Mouse (Mus musculus) kidney, adult 2 months (tissue): ENCODE measurements around the gene Exosc10. TPM values are rescaled to one million over a fixed set of nuclear protein-coding genes. Genes with fewer than 3 reads are reported as not detected.

Experiments used
- DNase-seq: peaks from one replicate; pipeline ENCODE4 v3.0.0; 2021
- H3K27ac ChIP-seq: fragments of 200-500 bp; 2 replicates; pipeline ENCODE4 v1.5.1; 2012; ENCODE audit warnings: low read depth, low read length, control low read depth, inconsistent platforms; ENCODE audit not compliant: insufficient read depth
- H3K27me3 ChIP-seq: fragments of 200-500 bp; replicated peaks from 2 replicates; pipeline ENCODE4 v1.6.1; 2012; ENCODE audit warnings: mild to moderate bottlenecking, moderate library complexity, low read length, inconsistent platforms; ENCODE audit not compliant: control insufficient read depth, insufficient read depth
- H3K36me3 ChIP-seq: fragments of 200-500 bp; 2 replicates; pipeline ENCODE4 v1.6.1; 2012; ENCODE audit warnings: mild to moderate bottlenecking, moderate library complexity, low read length, inconsistent platforms; ENCODE audit not compliant: control insufficient read depth, insufficient read depth
- H3K4me1 ChIP-seq: fragments of 200-500 bp; 2 replicates; pipeline ENCODE4 v1.6.1; 2011; ENCODE audit warnings: low read length; ENCODE audit not compliant: control insufficient read depth, insufficient read depth
- H3K4me3 ChIP-seq: fragments of 200-500 bp; 2 replicates; pipeline ENCODE4 v1.5.1; 2011; ENCODE audit warnings: mild to moderate bottlenecking, low read depth, low read length, control low read depth; ENCODE audit not compliant: insufficient read depth
- CTCF ChIP-seq: fragments of 200-500 bp; conservative IDR thresholded peaks from 2 replicates; pipeline ENCODE4 v1.5.1; 2011; ENCODE audit warnings: low read depth, mild to moderate bottlenecking, control low read depth, low read length, moderate library complexity, mixed read lengths; ENCODE audit not compliant: insufficient read depth, insufficient read length
- POLR2A ChIP-seq: fragments of 200-500 bp; IDR thresholded peaks from one replicate; pipeline ENCODE4 v1.6.1; 2011; ENCODE audit warnings: low read depth, low read length, control low read depth
- WGBS: fragments of 180-500 bp; shearing (Covaris S2); methylation state at CpG from one replicate; pipeline ENCODE4 v1.1.7; 2018; 5-methylcytosine and 5-hydroxymethylcytosine counted together
- polyA plus RNA-seq: library from polyadenylated mRNA; depleted of rRNA; stranded (reverse); fragments of >200 nt; gene quantifications from 2 replicates; pipeline ENCODE4 v1.2.3, GENCODE M21; 2012

Exosc10 gene
- polyA plus RNA-seq, 1 experiment = 21.8 TPM

GRCm38 (mm10) chr4:148573222-148573621 is 15.0 kb downstream of the Exosc10 start:
- 91% methylated on average over 7 of the region's 7 CpGs for WGBS
- Histone ChIP-seq H3K27me3 (no peaks in the 10 kb centered on the region), H3K36me3 (no peaks in the 10 kb centered on the region; the same call in none of the 2 replicates), H3K4me1 (no peaks in the 10 kb centered on the region), H3K4me3 (no peak overlapping the region), H3K27ac (no peak overlapping the region)
- no peak for TF ChIP-seq POLR2A
- no peak for TF ChIP-seq CTCF
- no peak for DNase-seq

GRCm38 (mm10) chr4:148580765-148581164 is 22.5 kb downstream of the Exosc10 start:
- Histone ChIP-seq H3K36me3 (no peaks in the 10 kb centered on the region), H3K4me1 (no peaks in the 10 kb centered on the region), H3K4me3 (no peak overlapping the region), H3K27ac (no peak overlapping the region), H3K27me3 (no peaks in the 10 kb centered on the region)
- TF ChIP-seq POLR2A (no peak), CTCF (no peak)
- WGBS = 88% methylated on average over 9 of the region's 9 CpGs
- no peak for DNase-seq

- DNase-seq = no peak
- 81% methylated on average over 5 of the region's 5 CpGs for WGBS
- TF ChIP-seq POLR2A = no peak
- no peak for TF ChIP-seq CTCF
These were observed 23.2 kb downstream of the Exosc10 start for GRCm38 (mm10) chr4:148581422-148581821.

GRCm38 (mm10) chr4:148583257-148583656 is 25.0 kb downstream of the Exosc10 start:
- DNase-seq = no peak
- H3K36me3 ChIP-seq = no peaks in the 10 kb centered on the region
- 67% methylated on average over 4 of the region's 4 CpGs for WGBS

More at GRCm38 (mm10) chr4:148581422-148581821, 23.2 kb downstream of the Exosc10 start:
- no peak overlapping the region for H3K4me3 ChIP-seq
- H3K27me3 ChIP-seq = no peaks in the 10 kb centered on the region
- no peaks in the 10 kb centered on the region for H3K4me1 ChIP-seq
- H3K27ac ChIP-seq = no peak overlapping the region
- no peaks in the 10 kb centered on the region for H3K36me3 ChIP-seq

GRCm38 (mm10) chr4:148586648-148587047 is 28.4 kb downstream of the Exosc10 start:
- H3K27ac ChIP-seq = no peak overlapping the region
- TF ChIP-seq CTCF (no peak), POLR2A (no peak)
- no peak for DNase-seq
- H3K4me1 ChIP-seq = peaks cover 3% of the 10 kb centered on the region; the same call in 1 of the 2 replicates
- H3K27me3 ChIP-seq = no peaks in the 10 kb centered on the region
- no peak overlapping the region for H3K4me3 ChIP-seq
- no peaks in the 10 kb centered on the region for H3K36me3 ChIP-seq
- WGBS = 55% methylated on average over 9 of the region's 9 CpGs

More at GRCm38 (mm10) chr4:148583257-148583656, 25.0 kb downstream of the Exosc10 start:
- no peaks in the 10 kb centered on the region for H3K4me1 ChIP-seq
- TF ChIP-seq CTCF (no peak), POLR2A (no peak)
- no peaks in the 10 kb centered on the region for H3K27me3 ChIP-seq
- H3K27ac ChIP-seq = no peak overlapping the region
- no peak overlapping the region for H3K4me3 ChIP-seq

GRCm38 (mm10) chr4:148588793-148589192 is 30.6 kb downstream of the Exosc10 start:
- 74% methylated on average over 9 of the region's 9 CpGs for WGBS
- DNase-seq = no peak

GRCm38 (mm10) chr4:148589565-148589964 is 31.3 kb downstream of the Exosc10 start:
- Histone ChIP-seq H3K27me3 (no peaks in the 10 kb centered on the region), H3K4me1 (peaks cover 8% of the 10 kb centered on the region; the same call in 1 of the 2 replicates), H3K36me3 (no peaks in the 10 kb centered on the region), H3K27ac (no peak overlapping the region), H3K4me3 (no peak overlapping the region)
- peak; percentile 58 for DNase-seq
- TF ChIP-seq CTCF = no peak
- TF ChIP-seq POLR2A = no peak
- 60% methylated on average over 8 of the region's 8 CpGs for WGBS

More at GRCm38 (mm10) chr4:148588793-148589192, 30.6 kb downstream of the Exosc10 start:
- no peak overlapping the region for H3K4me3 ChIP-seq
- peaks cover 8% of the 10 kb centered on the region; the same call in 1 of the 2 replicates for H3K4me1 ChIP-seq
- H3K27ac ChIP-seq = no peak overlapping the region
- H3K27me3 ChIP-seq = no peaks in the 10 kb centered on the region
- no peak for TF ChIP-seq POLR2A
- no peak for TF ChIP-seq CTCF
- no peaks in the 10 kb centered on the region for H3K36me3 ChIP-seq
